Mouse (Mus musculus) midbrain, embryonic 11.5 days (tissue): ENCODE measurements around the gene Ssrp1. TPM values are rescaled to one million over a fixed set of nuclear protein-coding genes. Genes with fewer than 3 reads are reported as not detected.

ENCODE experiments used
- ATAC-seq: fragments of 200-750 bp; cut with Nextera tagmentation; 2 replicates; pipeline ENCODE4 v1.8.0; 2017; ENCODE audit warnings: moderate TSS enrichment, moderate library complexity; ENCODE audit not compliant: low FRiP score
- DNase-seq: peaks from one replicate; pipeline ENCODE4 v3.0.0; 2015; ENCODE audit warnings: low spot score; ENCODE audit errors: missing footprints
- H3K27ac ChIP-seq: fragments of 300-500 bp; sonication (generic); 2 replicates; pipeline ENCODE4 v1.5.1; 2014; ENCODE audit warnings: low read depth, low read length
- H3K27me3 ChIP-seq: fragments of 300-500 bp; sonication (generic); 2 replicates; pipeline ENCODE4 v1.6.1; 2014; ENCODE audit warnings: mild to moderate bottlenecking, low read length, moderate library complexity, mixed read lengths; ENCODE audit not compliant: control insufficient read depth, insufficient read depth
- H3K36me3 ChIP-seq: fragments of 300-500 bp; sonication (generic); 2 replicates; pipeline ENCODE4 v1.6.1; 2014; ENCODE audit warnings: mild to moderate bottlenecking, low read length, moderate library complexity, mixed read lengths; ENCODE audit not compliant: control insufficient read depth, insufficient read depth
- H3K4me1 ChIP-seq: fragments of 300-500 bp; sonication (generic); 2 replicates; pipeline ENCODE4 v1.6.1; 2014; ENCODE audit warnings: low read length; ENCODE audit not compliant: control insufficient read depth, insufficient read depth
- H3K4me2 ChIP-seq: fragments of 300-500 bp; sonication (generic); 2 replicates; pipeline ENCODE4 v1.6.1; 2014; ENCODE audit warnings: mild to moderate bottlenecking, moderate library complexity
- H3K4me3 ChIP-seq: fragments of 300-500 bp; sonication (generic); 2 replicates; pipeline ENCODE4 v1.5.1; 2014; ENCODE audit warnings: low read depth, low read length
- H3K9ac ChIP-seq: fragments of 300-500 bp; sonication (generic); 2 replicates; pipeline ENCODE4 v1.6.1; 2014; ENCODE audit warnings: low read length
- H3K9me3 ChIP-seq: fragments of 300-500 bp; sonication (generic); 2 replicates; pipeline ENCODE4 v1.6.1; 2016; ENCODE audit warnings: low read length; ENCODE audit not compliant: control insufficient read depth
- WGBS: fragments of 180-500 bp; shearing (Covaris S2); extraction: QIAGEN DNeasy Blood & Tissue Kit; methylation state at CpG from one replicate; pipeline ENCODE4 v1.1.7; 2014; 5-methylcytosine and 5-hydroxymethylcytosine counted together
- polyA plus RNA-seq: library from polyadenylated mRNA; unstranded; fragments of >200 nt; fragmentation: Nextera tagmentation; extraction: Ambion mirVana; gene quantifications from 2 replicates; pipeline ENCODE4 v1.2.1, GENCODE M21; 2014

The Ssrp1 gene
- polyA plus RNA-seq, 1 experiment from 2014 or later = 352 TPM

GRCm38 (mm10) chr2:85030989-85031388 is 6.0 kb upstream of the Ssrp1 start:
- ATAC-seq (no peak), DNase-seq (no peak)
- no peak overlapping the region for H3K9ac ChIP-seq
- H3K4me1 ChIP-seq = no peaks in the 10 kb centered on the region
- H3K4me2 ChIP-seq = no peak overlapping the region
- no peak overlapping the region for H3K27ac ChIP-seq
- WGBS = 62% methylated on average over 6 of the region's 6 CpGs
- no peaks in the 10 kb centered on the region for H3K9me3 ChIP-seq
- H3K27me3 ChIP-seq = no peaks in the 10 kb centered on the region
- no peak overlapping the region for H3K4me3 ChIP-seq
- no peaks in the 10 kb centered on the region for H3K36me3 ChIP-seq

GRCm38 (mm10) chr2:85033121-85033520 is 3.9 kb upstream of the Ssrp1 start:
- no peak overlapping the region for H3K4me3 ChIP-seq
- ATAC-seq (no peak), DNase-seq (peak; percentile 44)
- no peaks in the 10 kb centered on the region for H3K27me3 ChIP-seq
- H3K36me3 ChIP-seq = no peaks in the 10 kb centered on the region
- H3K9ac ChIP-seq = no peak overlapping the region
- H3K27ac ChIP-seq = no peak overlapping the region
- no peaks in the 10 kb centered on the region for H3K9me3 ChIP-seq
- peaks cover 7% of the 10 kb centered on the region for H3K4me1 ChIP-seq
- H3K4me2 ChIP-seq = no peak overlapping the region
- 89% methylated on average over 2 of the region's 2 CpGs for whole genome bisulfite sequencing

- no peak for DNase-seq
- Histone ChIP-seq H3K4me2 (no peak overlapping the region), H3K27me3 (no peaks in the 10 kb centered on the region), H3K4me3 (no peak overlapping the region), H3K4me1 (peaks cover 13% of the 10 kb centered on the region), H3K9me3 (no peaks in the 10 kb centered on the region), H3K36me3 (no peaks in the 10 kb centered on the region), H3K27ac (no peak overlapping the region), H3K9ac (no peak overlapping the region)
- ATAC-seq = no peak
- 90% methylated on average over 7 of the region's 7 CpGs for WGBS
Observed at GRCm38 (mm10) chr2:85034169-85034568, 2.9 kb upstream of the Ssrp1 start.

GRCm38 (mm10) chr2:85036507-85037046 is 457 bp upstream of the Ssrp1 start:
- H3K36me3 ChIP-seq = peaks cover 20% of the 10 kb centered on the region
- H3K27ac ChIP-seq = no peak overlapping the region
- H3K27me3 ChIP-seq = no peaks in the 10 kb centered on the region
- H3K4me2 ChIP-seq = peak overlapping the region; percentile 73
- H3K9me3 ChIP-seq = no peaks in the 10 kb centered on the region
- WGBS = 12% methylated on average over 11 of the region's 11 CpGs
- peaks cover 13% of the 10 kb centered on the region for H3K4me1 ChIP-seq
- DNase-seq = no peak
- peak overlapping the region; percentile 80 for H3K4me3 ChIP-seq
- peak; percentile 49 for ATAC-seq
- peak overlapping the region; percentile 96 for H3K9ac ChIP-seq

GRCm38 (mm10) chr2:85038336-85038735 is 1.3 kb downstream of the Ssrp1 start:
- Histone ChIP-seq H3K4me2 (peak overlapping the region; percentile 83), H3K4me3 (peak overlapping the region; percentile 80), H3K4me1 (peaks cover 13% of the 10 kb centered on the region), H3K9ac (peak overlapping the region; percentile 96), H3K36me3 (peaks cover 34% of the 10 kb centered on the region), H3K9me3 (no peaks in the 10 kb centered on the region), H3K27me3 (no peaks in the 10 kb centered on the region), H3K27ac (no peak overlapping the region)
- ATAC-seq (no peak), DNase-seq (no peak)
- WGBS = 82% methylated on average over 13 of the region's 13 CpGs

- Histone ChIP-seq H3K27ac (no peak overlapping the region), H3K4me2 (no peak overlapping the region), H3K36me3 (peaks cover 45% of the 10 kb centered on the region), H3K9me3 (no peaks in the 10 kb centered on the region), H3K4me1 (peaks cover 2% of the 10 kb centered on the region), H3K27me3 (no peaks in the 10 kb centered on the region), H3K9ac (no peak overlapping the region), H3K4me3 (no peak overlapping the region)
- no peak for ATAC-seq
- no peak for DNase-seq
- 96% methylated on average over 7 of the region's 7 CpGs for WGBS
Observed at GRCm38 (mm10) chr2:85043623-85044022, 6.6 kb downstream of the Ssrp1 start.

GRCm38 (mm10) chr2:85046222-85046621 is 9.2 kb downstream of the Ssrp1 start:
- H3K9me3 ChIP-seq = no peaks in the 10 kb centered on the region
- no peak overlapping the region for H3K4me2 ChIP-seq
- H3K27ac ChIP-seq = no peak overlapping the region
- H3K36me3 ChIP-seq = peaks cover 28% of the 10 kb centered on the region
- no peak overlapping the region for H3K9ac ChIP-seq
- DNase-seq = no peak
- H3K27me3 ChIP-seq = no peaks in the 10 kb centered on the region
- no peak overlapping the region for H3K4me3 ChIP-seq
- peaks cover 24% of the 10 kb centered on the region for H3K4me1 ChIP-seq
- WGBS = 84% methylated on average over 8 of the region's 8 CpGs
- ATAC-seq = no peak

- no peaks in the 10 kb centered on the region for H3K27me3 ChIP-seq
- WGBS = 60% methylated on average over 10 of the region's 10 CpGs
- DNase-seq = no peak
- H3K9ac ChIP-seq = peak overlapping the region; percentile 6; the same call in 1 of the 2 replicates
- H3K4me1 ChIP-seq = peaks cover 24% of the 10 kb centered on the region
- peaks cover 20% of the 10 kb centered on the region for H3K36me3 ChIP-seq
- peak overlapping the region; percentile 69 for H3K4me2 ChIP-seq
- peak overlapping the region; percentile 61; the same call in 1 of the 2 replicates for H3K4me3 ChIP-seq
- no peak for ATAC-seq
- no peaks in the 10 kb centered on the region for H3K9me3 ChIP-seq
- no peak overlapping the region; the same call in 1 of the 2 replicates for H3K27ac ChIP-seq
Observed at GRCm38 (mm10) chr2:85047081-85047480, 10.0 kb downstream of the Ssrp1 start.

GRCm38 (mm10) chr2:85047596-85048167 is 10.6 kb downstream of the Ssrp1 start, which contains the start of gene Tnks1bp1:
Gene Tnks1bp1 (plus strand): TSS chr2:85048022.
- peak; percentile 99 for DNase-seq
- Histone ChIP-seq H3K9ac (peak within 1 kb of the TSS; percentile 78), H3K27ac (peak within 1 kb of the TSS; percentile 85), H3K4me1 (peaks cover 24% of the 10 kb centered on the region), H3K27me3 (no peaks in the 10 kb centered on the region), H3K9me3 (no peaks in the 10 kb centered on the region), H3K4me3 (peak within 1 kb of the TSS; percentile 61), H3K36me3 (peaks cover 20% of the 10 kb centered on the region), H3K4me2 (peak within 1 kb of the TSS; percentile 69)
- ATAC-seq = peak; percentile 88
- WGBS = under 1% methylated on average over 42 of the region's 42 CpGs
